In the genomic region with DNA sequence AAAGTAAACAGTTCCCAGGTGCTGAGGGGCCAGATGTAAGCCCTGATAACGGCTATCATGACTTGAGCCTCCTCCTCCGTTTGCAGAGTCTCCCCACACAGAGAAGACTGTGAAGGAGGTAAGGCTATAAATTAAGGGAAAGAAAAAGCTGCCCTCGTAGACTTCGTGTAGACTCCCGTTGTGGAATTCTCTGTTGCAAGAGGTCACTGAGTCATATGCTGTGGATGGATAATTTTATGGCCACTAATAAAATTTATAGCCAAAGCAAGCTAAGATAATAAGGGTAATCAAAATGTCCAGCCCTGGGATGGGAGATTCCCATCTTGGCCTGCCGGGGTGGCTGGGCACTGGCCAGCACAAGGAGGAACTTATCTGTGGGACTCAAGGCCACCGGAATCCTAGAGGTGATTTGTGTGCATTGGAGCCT, we compare ENCODE assay signal across 15 mouse cellular contexts.
A peak's percentile ranks its signal among the peaks of the same experiment; 100 is the strongest.
DNase-seq lines count a peak whose midpoint lies in the region; ATAC-seq and TF ChIP-seq lines count a peak whose summit lies in the region.
"Had no signal": no experiment of that assay in that cellular context is flagged by ENCODE, and none has a peak within 500 bp of the region (broad histone marks: within the 10 kb centered on the region; RNA-seq: fewer than 3 reads in every experiment).

No protein-coding gene starts in this region.

- no peak overlapping the region for H3K4me2 ChIP-seq in neural tube, embryonic 15.5 days
- H3K4me2 ChIP-seq in intestine, postnatal 0 days (replicated peaks; ENCODE audit: low read depth): no peak overlapping the region
- no peak overlapping the region for H3K4me2 ChIP-seq in heart, embryonic 12.5 days
- H3K4me2 ChIP-seq: neural tube, embryonic 13.5 days; stomach, embryonic 15.5 days had no signal

- 0 out of 2 replicates have a peak, but pooled peaks have one; percentile 35 for ATAC-seq in neural tube, embryonic 15.5 days (ENCODE audit: low FRiP score)
- ATAC-seq in intestine, postnatal 0 days: peak; percentile 69
- no peak for ATAC-seq in heart, embryonic 12.5 days (ENCODE audit: insufficient number of reproducible peaks, low FRiP score)

- TF ChIP-seq CTCF in intestine, postnatal 0 days (IDR thresholded peaks at IDR 0.05; ENCODE audit: low read depth): no peak

- no peaks in the 10 kb centered on the region for H3K36me3 ChIP-seq in neural tube, embryonic 15.5 days
- H3K36me3 ChIP-seq in intestine, postnatal 0 days (ENCODE audit: control insufficient read depth, insufficient read depth): no peaks in the 10 kb centered on the region
- H3K36me3 ChIP-seq in heart, embryonic 12.5 days: 0 out of 2 replicates have a peak, but pooled peaks cover 2% of the 10 kb centered on the region
- H3K36me3 ChIP-seq: midbrain, embryonic 10.5 days; neural tube, embryonic 13.5 days; stomach, embryonic 15.5 days had no signal

- H3K9ac ChIP-seq in neural tube, embryonic 15.5 days (replicated peaks): no peak overlapping the region
- no peak overlapping the region for H3K9ac ChIP-seq in intestine, postnatal 0 days (ENCODE audit: low read depth, low read length)
- H3K9ac ChIP-seq in heart, embryonic 12.5 days: no peak overlapping the region
- H3K9ac ChIP-seq: neural tube, embryonic 13.5 days; stomach, embryonic 15.5 days had no signal

- H3K9me3 ChIP-seq in neural tube, embryonic 15.5 days (replicated peaks): no peaks in the 10 kb centered on the region
- H3K9me3 ChIP-seq in intestine, postnatal 0 days (ENCODE audit: control insufficient read depth): no peaks in the 10 kb centered on the region
- H3K9me3 ChIP-seq in heart, embryonic 12.5 days (replicated peaks): no peaks in the 10 kb centered on the region
- H3K9me3 ChIP-seq: midbrain, embryonic 10.5 days; neural tube, embryonic 13.5 days; stomach, embryonic 15.5 days had no signal

- 15% methylated on average over 7 of the region's 7 CpGs for WGBS in neural tube, embryonic 15.5 days
- WGBS in intestine, postnatal 0 days: 20% methylated on average over 7 of the region's 7 CpGs
- WGBS in heart, embryonic 12.5 days: 72% methylated on average over 7 of the region's 7 CpGs

- peaks cover 6% of the 10 kb centered on the region; the same call in 1 of the 2 replicates for H3K4me1 ChIP-seq in neural tube, embryonic 15.5 days
- no peaks in the 10 kb centered on the region for H3K4me1 ChIP-seq in intestine, postnatal 0 days (replicated peaks; ENCODE audit: control insufficient read depth, insufficient read depth, low read length)
- peaks cover 27% of the 10 kb centered on the region for H3K4me1 ChIP-seq in heart, embryonic 12.5 days (replicated peaks)
- H3K4me1 ChIP-seq: stomach, embryonic 15.5 days had no signal

- H3K4me3 ChIP-seq in neural tube, embryonic 15.5 days (replicated peaks): no peak overlapping the region
- no peak overlapping the region for H3K4me3 ChIP-seq in intestine, postnatal 0 days (ENCODE audit: low read depth, low read length)
- no peak overlapping the region for H3K4me3 ChIP-seq in heart, embryonic 12.5 days
- H3K4me3 ChIP-seq: midbrain, embryonic 10.5 days; neural tube, embryonic 13.5 days; stomach, embryonic 15.5 days had no signal

- no peak for DNase-seq in neural tube, embryonic 10.5 days (ENCODE audit: extremely low spot score, low spot score)
- peak; percentile 27 to 50 for DNase-seq in kidney, postnatal 25 days
- DNase-seq in urinary bladder, postnatal 4 days (ENCODE audit: low spot score in 2 of 2): peak; percentile 34 to 62
- no peak for DNase-seq in thymus, postnatal 4 days
- DNase-seq in heart, adult 9 months (ENCODE audit: low spot score in 2 of 2): no peak
- DNase-seq: heart, postnatal 4 days; lung, adult 2 months; right cerebral cortex, postnatal 4 days; thymus, postnatal 36 days had no signal

- no peak overlapping the region for H3K27ac ChIP-seq in neural tube, embryonic 15.5 days (replicated peaks)
- H3K27ac ChIP-seq in intestine, postnatal 0 days (ENCODE audit: low read depth, low read length): no peak overlapping the region
- H3K27ac ChIP-seq in heart, embryonic 12.5 days (ENCODE audit: poor library complexity, severe bottlenecking): no peak overlapping the region
- H3K27ac ChIP-seq: midbrain, embryonic 10.5 days; neural tube, embryonic 13.5 days; stomach, embryonic 15.5 days had no signal

- no peaks in the 10 kb centered on the region for H3K27me3 ChIP-seq in neural tube, embryonic 15.5 days (replicated peaks)
- no peaks in the 10 kb centered on the region; the same call in 1 of the 2 replicates for H3K27me3 ChIP-seq in intestine, postnatal 0 days (replicated peaks; ENCODE audit: control insufficient read depth, insufficient read depth, low read length)
- no peaks in the 10 kb centered on the region for H3K27me3 ChIP-seq in heart, embryonic 12.5 days (replicated peaks)
- H3K27me3 ChIP-seq: neural tube, embryonic 13.5 days; stomach, embryonic 15.5 days had no signal

Comparison
In these comparisons a context has a peak if more than half of its experiments do, and no peak if none do; other contexts are left out.
1. DNase-seq: peak in kidney, postnatal 25 days (2 of 2) and urinary bladder, postnatal 4 days (2 of 2); none in neural tube, embryonic 10.5 days (single experiment), thymus, postnatal 4 days (single experiment) and heart, adult 9 months (0 of 2).